Mouse (Mus musculus) gastrocnemius, adult 18-20 months (tissue): Measurements from ENCODE around the gene Gm7951. TPM values are rescaled to one million over a fixed set of nuclear protein-coding genes. Genes with fewer than 3 reads are reported as not detected.
"Not testable (repeated sequence)": the region's sequence is repeated elsewhere in the genome, so short reads cannot be mapped to it uniquely, and the experiment has no call there.

Experiments
- DNase-seq: peaks from one replicate; pipeline ENCODE4 v3.0.0; 2021; ENCODE audit warnings: low spot score
- long read RNA-seq, 2 experiments: library from polyadenylated mRNA; stranded (forward); transcript quantifications; one replicate each; pipeline ENCODE4 v2.0.0; 2021
- total RNA-seq, 2 experiments: library from RNA; stranded (reverse); gene quantifications; 2 replicates each; pipeline ENCODE4 v1.2.3; 2021

The Gm7951 gene
- not detected for total RNA-seq
- long read RNA-seq, experiment 1: 0 reads
- long read RNA-seq, experiment 2: 0 reads

- DNase-seq: not testable (repeated sequence)
These were observed at the start of gene Gm7951 for GRCm38 (mm10) chr14:42117269-42117668. Gm7951 (minus strand) TSS chr14:42117369.

- not testable (repeated sequence) for DNase-seq
These were observed 45.4 kb upstream of the Gm7951 start, which contains the start of gene Gm17027 for GRCm38 (mm10) chr14:42162522-42162921. Gm17027 (minus strand) TSS chr14:42162622.

- DNase-seq: not testable (repeated sequence)
These were observed 17.4 kb upstream of the Gm7951 start for GRCm38 (mm10) chr14:42134571-42134970.

- DNase-seq: not testable (repeated sequence)
These were observed 16.6 kb upstream of the Gm7951 start for GRCm38 (mm10) chr14:42133806-42134205.

Other genes starting within 250 kb of the Gm7951 start
- gene Gm7980, start 210.1 kb downstream of the Gm7951 start, total RNA-seq: not detected
- not detected for gene 1700049E17Rik1, start 192.4 kb downstream of the Gm7951 start, total RNA-seq
- not detected for gene 1700024B05Rik, start 173.4 kb downstream of the Gm7951 start, total RNA-seq
- gene Gm6401, start 149.4 kb downstream of the Gm7951 start, total RNA-seq: not detected
- not detected for gene Gm3543, start 134.0 kb downstream of the Gm7951 start, total RNA-seq
- not detected for gene Gm17027, start 45.3 kb upstream of the Gm7951 start, total RNA-seq
- gene Gm3573, start 73.4 kb upstream of the Gm7951 start, total RNA-seq: not detected
- gene Gm17026, start 142.7 kb upstream of the Gm7951 start, total RNA-seq: not detected
- gene Gm9611, start 180.0 kb upstream of the Gm7951 start, total RNA-seq: not detected
- gene Gm7995, start 192.8 kb upstream of the Gm7951 start, total RNA-seq: not detected